Mouse (Mus musculus) bone marrow macrophage, adult 2 months (primary cell): ENCODE data around the gene Prrx2.

ENCODE experiments used
- CTCF ChIP-seq: IDR thresholded peaks from 2 replicates; pipeline ENCODE4 v1.5.1; 2012; ENCODE audit warnings: low read depth, mild to moderate bottlenecking, low read length, moderate library complexity
- POLR2A ChIP-seq: IDR thresholded peaks from 2 replicates; pipeline ENCODE4 v1.6.1; 2012; ENCODE audit warnings: mild to moderate bottlenecking, low read depth, low read length, borderline replicate concordance

GRCm38 (mm10) chr2:30845152-30846070 is 10.6 kb downstream of the Prrx2 start:
- TF ChIP-seq CTCF (no peak), POLR2A (no peak)
